Mouse (Mus musculus) heart, embryonic 12.5 days (tissue): ENCODE measurements around the gene Car1. TPM values are rescaled to one million over a fixed set of nuclear protein-coding genes. Genes with fewer than 3 reads are reported as not detected.

ENCODE experiments used
- polyA plus RNA-seq: library from polyadenylated mRNA; unstranded; fragments of >200 nt; fragmentation: Nextera tagmentation; extraction: Ambion mirVana; gene quantifications from 2 replicates; pipeline ENCODE4 v1.2.1, GENCODE M21; 2016

The Car1 gene
- polyA plus RNA-seq, 1 experiment from 2014 or later, result 0.47 TPM

Other genes starting within 250 kb of the Car1 start
- gene 1810022K09Rik, start 197.1 kb downstream of the Car1 start, polyA plus RNA-seq, result 424 and 429 TPM in 2 replicates
- gene Car13, start 166.6 kb downstream of the Car1 start, polyA plus RNA-seq, result 3.7 and 3.9 TPM in 2 replicates
- 25.2 and 27.4 TPM in 2 replicates for gene Car3, start 55.1 kb upstream of the Car1 start, polyA plus RNA-seq
- 180 and 196 TPM in 2 replicates for gene Car2, start 77.9 kb upstream of the Car1 start, polyA plus RNA-seq